Mouse (Mus musculus) liver, embryonic 14.5 days (tissue): ENCODE data around the gene Mpped2. TPM values are rescaled to one million over a fixed set of nuclear protein-coding genes. Genes with fewer than 3 reads are reported as not detected.

ENCODE experiments used
- ATAC-seq: fragments of 200-750 bp; cut with Nextera tagmentation; 2 replicates; pipeline ENCODE4 v1.8.0; 2017; ENCODE audit warnings: moderate number of reproducible peaks, mild to moderate bottlenecking, moderate library complexity; ENCODE audit not compliant: insufficient read depth
- DNase-seq, 3 experiments: peaks; one replicate each; pipeline ENCODE4 v3.0.0-alpha.2; 2012 to 2013; ENCODE audit warnings: low read depth in 3 of 3, low spot score in 3 of 3
- H3K27ac ChIP-seq: fragments of 300-500 bp; sonication (generic); 2 replicates; pipeline ENCODE4 v1.5.1; 2014; ENCODE audit warnings: moderate library complexity, mild to moderate bottlenecking, control low read depth, inconsistent platforms
- H3K27me3 ChIP-seq: fragments of 300-500 bp; sonication (generic); 2 replicates; pipeline ENCODE4 v1.6.1; 2014; ENCODE audit warnings: mild to moderate bottlenecking, low read length, moderate library complexity; ENCODE audit not compliant: control insufficient read depth, insufficient read depth
- H3K36me3 ChIP-seq: fragments of 300-500 bp; sonication (generic); replicated peaks from 2 replicates; pipeline ENCODE4 v1.6.1; 2014; ENCODE audit warnings: low read depth; ENCODE audit not compliant: control insufficient read depth, insufficient read depth
- H3K4me1 ChIP-seq, 2 experiments: fragments of 200-500 bp in 1 of 2; fragments of 300-500 bp in 1 of 2; sonication (generic) in 1 of 2; replicated peaks; 2 replicates each; pipeline ENCODE4 v1.6.1; 2012 to 2014; ENCODE audit warnings: antibody characterized with exemption in 1 of 2, inconsistent platforms in 1 of 2, low read length in 1 of 2; ENCODE audit not compliant: control insufficient read depth in 2 of 2, insufficient read depth in 2 of 2
- H3K4me2 ChIP-seq: fragments of 300-500 bp; sonication (generic); 2 replicates; pipeline ENCODE4 v1.6.1; 2014; ENCODE audit warnings: low read depth, mild to moderate bottlenecking, control low read depth, moderate library complexity
- H3K4me3 ChIP-seq, 2 experiments: fragments of 200-500 bp in 1 of 2; fragments of 300-500 bp in 1 of 2; sonication (generic) in 1 of 2; 2 replicates each; pipeline ENCODE4 v1.5.1; 2012 to 2014; ENCODE audit warnings: low read depth in 2 of 2, low read length in 2 of 2, mild to moderate bottlenecking in 2 of 2, control low read depth in 1 of 2, inconsistent platforms in 1 of 2, moderate library complexity in 1 of 2; ENCODE audit not compliant: insufficient read depth in 1 of 2
- H3K9ac ChIP-seq: fragments of 300-500 bp; sonication (generic); replicated peaks from 2 replicates; pipeline ENCODE4 v1.6.1; 2014; ENCODE audit warnings: mild to moderate bottlenecking, control low read depth, moderate library complexity
- H3K9me3 ChIP-seq: fragments of 300-500 bp; sonication (generic); 2 replicates; pipeline ENCODE4 v1.6.1; 2016; ENCODE audit warnings: low read length, mixed read lengths; ENCODE audit not compliant: control insufficient read depth
- CTCF ChIP-seq: IDR thresholded peaks from 2 replicates; pipeline ENCODE4 v1.5.1; 2016; ENCODE audit warnings: antibody characterized with exemption, low read depth, control low read depth
- EP300 ChIP-seq: IDR thresholded peaks from 2 replicates; pipeline ENCODE4 v1.6.1; 2016; ENCODE audit warnings: antibody characterized with exemption, low read depth
- WGBS: fragments of 180-500 bp; shearing (Covaris S2); extraction: QIAGEN DNeasy Blood & Tissue Kit; methylation state at CpG from one replicate; pipeline ENCODE4 v1.1.7; 2014; ENCODE audit not compliant: insufficient replicate concordance; 5-methylcytosine and 5-hydroxymethylcytosine counted together
- polyA plus RNA-seq, 2 experiments: library from polyadenylated mRNA; depleted of rRNA in 1 of 2; stranded (reverse) in 1 of 2; unstranded in 1 of 2; fragments of >200 nt; fragmentation: Nextera tagmentation in 1 of 2; extraction: Ambion mirVana in 1 of 2; gene quantifications; 2 replicates each; pipeline versions ENCODE4 v1.2.1 to v1.2.3; 2012 to 2014

Gene Mpped2
- polyA plus RNA-seq, 2 experiments, result 0.67 to 0.68 TPM

- H3K27ac ChIP-seq, result no peak overlapping the region
- no peak overlapping the region for H3K4me2 ChIP-seq
- DNase-seq (no peak), ATAC-seq (no peak)
- H3K9me3 ChIP-seq, result no peaks in the 10 kb centered on the region
- H3K9ac ChIP-seq, result no peak overlapping the region
- no peaks in the 10 kb centered on the region for H3K4me1 ChIP-seq
- no peaks in the 10 kb centered on the region for H3K27me3 ChIP-seq
- H3K36me3 ChIP-seq, result no peaks in the 10 kb centered on the region
- 71% methylated on average over 5 of the region's 5 CpGs for WGBS
- H3K4me3 ChIP-seq, result no peak overlapping the region
- TF ChIP-seq EP300, result no peak
- no peak for TF ChIP-seq CTCF
Observed at GRCm38 (mm10) chr2:106705664-106706063, 12.6 kb downstream of the Mpped2 start.

GRCm38 (mm10) chr2:106707136-106707535 is 14.1 kb downstream of the Mpped2 start:
- Histone ChIP-seq H3K4me2 (no peak overlapping the region), H3K36me3 (no peaks in the 10 kb centered on the region), H3K9me3 (no peaks in the 10 kb centered on the region), H3K9ac (no peak overlapping the region), H3K4me3 (no peak overlapping the region), H3K27me3 (no peaks in the 10 kb centered on the region), H3K27ac (no peak overlapping the region), H3K4me1 (no peaks in the 10 kb centered on the region)
- WGBS, result 58% methylated on average over 2 of the region's 2 CpGs
- TF ChIP-seq EP300 (no peak), CTCF (no peak)
- ATAC-seq (no peak), DNase-seq (no peak)

DNA sequence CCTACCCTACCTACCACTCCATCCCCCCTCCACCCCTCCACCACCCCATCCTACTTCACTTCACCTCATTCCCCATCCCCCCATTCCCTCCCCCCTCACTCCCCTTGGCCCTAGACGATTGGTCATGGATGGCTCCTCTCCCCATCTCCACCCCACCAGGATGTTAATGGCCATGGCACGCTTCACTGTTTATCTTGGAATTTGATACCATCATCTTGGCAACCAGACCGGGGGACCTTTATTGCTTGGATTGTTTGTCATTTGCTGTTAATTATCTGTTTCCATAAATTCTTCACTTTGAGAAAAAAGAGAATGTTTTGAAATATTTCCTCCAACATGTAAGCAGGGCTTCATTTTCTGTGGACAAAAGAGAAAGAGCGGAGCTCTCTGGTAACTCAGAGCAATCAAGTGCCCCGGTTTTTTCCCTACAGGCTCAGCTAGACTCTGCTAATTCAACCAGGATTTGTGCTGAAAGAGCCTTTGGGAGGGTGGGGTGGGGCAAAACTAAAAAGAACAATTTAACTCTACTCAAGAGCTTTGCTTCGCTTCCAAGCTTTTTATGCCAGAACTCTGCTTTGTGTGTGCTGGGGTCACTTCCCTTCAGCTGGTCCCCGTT is 17.9 kb downstream of the Mpped2 start:
- H3K36me3 ChIP-seq, result no peaks in the 10 kb centered on the region
- no peaks in the 10 kb centered on the region for H3K9me3 ChIP-seq
- no peak overlapping the region for H3K4me2 ChIP-seq
- no peak for ATAC-seq
- 44% methylated on average over 7 of the region's 7 CpGs for WGBS
- no peak for TF ChIP-seq CTCF
- TF ChIP-seq EP300, result no peak
- DNase-seq, result no peak
- H3K27ac ChIP-seq, result no peak overlapping the region
- no peak overlapping the region for H3K9ac ChIP-seq
- no peak overlapping the region for H3K4me3 ChIP-seq
- H3K27me3 ChIP-seq, result no peaks in the 10 kb centered on the region
- no peaks in the 10 kb centered on the region for H3K4me1 ChIP-seq

DNA sequence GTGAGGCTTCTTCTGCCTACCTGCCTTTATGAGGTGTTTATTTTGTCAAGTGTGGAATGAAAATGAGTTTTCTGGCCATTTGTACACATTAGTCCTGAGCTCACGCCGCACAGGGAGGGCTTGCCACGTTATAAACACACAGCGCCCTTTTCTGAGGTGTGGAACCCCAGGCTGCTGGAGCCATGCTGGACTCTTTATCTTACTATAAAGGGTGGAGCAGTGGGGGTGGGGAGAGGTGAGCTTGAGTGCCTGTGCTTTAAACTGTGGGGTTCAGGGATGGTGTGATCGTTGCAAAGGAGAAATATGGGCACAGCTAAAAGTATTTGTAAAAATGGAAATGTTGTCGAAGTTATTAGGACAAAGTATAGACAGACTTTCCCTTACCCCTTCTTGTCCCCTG is 18.4 kb downstream of the Mpped2 start:
- WGBS, result 36% methylated on average over 6 of the region's 6 CpGs

GRCm38 (mm10) chr2:106713151-106713550 is 20.1 kb downstream of the Mpped2 start:
- H3K36me3 ChIP-seq, result no peaks in the 10 kb centered on the region
- TF ChIP-seq CTCF (no peak), EP300 (no peak)
- ATAC-seq (no peak), DNase-seq (no peak)
- H3K4me2 ChIP-seq, result no peak overlapping the region
- no peak overlapping the region for H3K9ac ChIP-seq
- H3K27ac ChIP-seq, result no peak overlapping the region
- no peaks in the 10 kb centered on the region for H3K4me1 ChIP-seq
- no peaks in the 10 kb centered on the region for H3K9me3 ChIP-seq
- WGBS, result 40% methylated on average over 4 of the region's 4 CpGs
- no peaks in the 10 kb centered on the region for H3K27me3 ChIP-seq
- H3K4me3 ChIP-seq, result no peak overlapping the region

More for the DNA sequence above, 18.4 kb downstream of the Mpped2 start:
- Histone ChIP-seq H3K4me1 (no peaks in the 10 kb centered on the region), H3K27ac (no peak overlapping the region), H3K4me2 (no peak overlapping the region), H3K9me3 (no peaks in the 10 kb centered on the region), H3K27me3 (no peaks in the 10 kb centered on the region), H3K9ac (no peak overlapping the region), H3K36me3 (no peaks in the 10 kb centered on the region), H3K4me3 (no peak overlapping the region)
- TF ChIP-seq CTCF (no peak), EP300 (no peak)
- DNase-seq (no peak), ATAC-seq (no peak)
